Mouse (Mus musculus) forebrain, embryonic 11.5 days (tissue): ENCODE measurements around the gene Gm20869. TPM values are rescaled to one million over a fixed set of nuclear protein-coding genes. Genes with fewer than 3 reads are reported as not detected.
"Not testable (repeated sequence)": the region's sequence is repeated elsewhere in the genome, so short reads cannot be mapped to it uniquely, and the experiment has no call there.

Source experiments
- ATAC-seq: fragments of 200-750 bp; cut with Nextera tagmentation; replicated peaks from 2 replicates; pipeline ENCODE4 v1.8.0; 2017; ENCODE audit warnings: moderate TSS enrichment; ENCODE audit not compliant: low FRiP score
- DNase-seq: peaks from one replicate; pipeline ENCODE4 v3.0.0-alpha.2; 2017; ENCODE audit warnings: low spot score
- H3K27ac ChIP-seq: fragments of 300-500 bp; sonication (generic); 2 replicates; pipeline ENCODE4 v1.5.1; 2014; ENCODE audit warnings: low read depth, low read length
- H3K27me3 ChIP-seq: fragments of 300-500 bp; sonication (generic); 2 replicates; pipeline ENCODE4 v1.6.1; 2014; ENCODE audit warnings: mild to moderate bottlenecking, low read length, mixed read lengths; ENCODE audit not compliant: control insufficient read depth, insufficient read depth
- H3K36me3 ChIP-seq: fragments of 300-500 bp; sonication (generic); 2 replicates; pipeline ENCODE4 v1.6.1; 2014; ENCODE audit warnings: mild to moderate bottlenecking, low read length, moderate library complexity, mixed read lengths; ENCODE audit not compliant: control insufficient read depth, insufficient read depth
- H3K4me1 ChIP-seq: fragments of 300-500 bp; sonication (generic); replicated peaks from 2 replicates; pipeline ENCODE4 v1.6.1; 2014; ENCODE audit warnings: low read length, mixed read lengths; ENCODE audit not compliant: control insufficient read depth, insufficient read depth
- H3K4me2 ChIP-seq: fragments of 300-500 bp; sonication (generic); 2 replicates; pipeline ENCODE4 v1.6.1; 2014; ENCODE audit warnings: low read depth, mild to moderate bottlenecking, low read length, moderate library complexity, mixed read lengths; ENCODE audit not compliant: severe bottlenecking
- H3K4me3 ChIP-seq: fragments of 300-500 bp; sonication (generic); 2 replicates; pipeline ENCODE4 v1.5.1; 2014; ENCODE audit warnings: low read depth, low read length
- H3K9ac ChIP-seq: fragments of 300-500 bp; sonication (generic); 2 replicates; pipeline ENCODE4 v1.6.1; 2014; ENCODE audit warnings: low read length
- H3K9me3 ChIP-seq: fragments of 300-500 bp; sonication (generic); 2 replicates; pipeline ENCODE4 v1.6.1; 2016; ENCODE audit warnings: low read length, mixed read lengths; ENCODE audit not compliant: control insufficient read depth
- WGBS: fragments of 180-500 bp; shearing (Covaris S2); extraction: QIAGEN DNeasy Blood & Tissue Kit; methylation state at CpG from one replicate; pipeline ENCODE4 v1.1.7; 2014; 5-methylcytosine and 5-hydroxymethylcytosine counted together
- polyA plus RNA-seq: library from polyadenylated mRNA; unstranded; fragments of >200 nt; fragmentation: Nextera tagmentation; extraction: Ambion mirVana; gene quantifications from 2 replicates; pipeline ENCODE4 v1.2.1, GENCODE M21; 2014

Gene Gm20869
- polyA plus RNA-seq, result not detected in 2 replicates

DNA sequence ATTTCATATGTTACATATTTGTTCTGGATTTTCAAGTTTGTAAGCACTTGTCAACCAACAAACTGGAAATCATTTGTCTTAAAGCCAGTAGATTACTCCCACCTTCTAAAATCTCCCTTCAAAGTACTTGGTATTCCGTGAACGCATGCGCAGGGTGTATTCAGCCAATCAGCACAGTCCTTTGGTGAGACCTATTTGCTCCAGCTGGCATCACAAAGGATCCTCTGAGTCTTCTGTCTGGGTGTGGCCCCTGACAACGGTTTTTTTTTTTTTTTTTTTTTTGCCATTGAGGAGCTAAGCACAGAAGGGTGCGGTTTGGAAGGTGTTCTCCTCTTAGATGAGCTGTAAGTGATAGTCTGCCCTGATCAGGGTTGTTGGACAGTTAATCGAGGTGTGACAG, at the start of gene Gm20869:
Gene Gm20869 (plus strand): TSS at position 301 of the 400 bp plus-strand sequence.
- not testable (repeated sequence) for H3K4me1 ChIP-seq, H3K4me3 ChIP-seq, DNase-seq, H3K27ac ChIP-seq, H3K36me3 ChIP-seq, ATAC-seq, H3K9ac ChIP-seq, H3K4me2 ChIP-seq, H3K27me3 ChIP-seq, H3K9me3 ChIP-seq
- no CpG with 5 or more reads among the region's 6 CpGs for WGBS

Other genes starting within 250 kb of the Gm20869 start
- not detected in 2 replicates for gene Gm20870, start 222.6 kb downstream of the Gm20869 start, polyA plus RNA-seq